Mouse (Mus musculus) brain, embryonic 14.5 days (tissue): ENCODE results near the gene Dennd6a.

Source experiments
- CTCF ChIP-seq: fragments of 200-500 bp; IDR thresholded peaks from 2 replicates; pipeline ENCODE4 v1.5.1; 2012; ENCODE audit warnings: inconsistent platforms, mild to moderate bottlenecking, moderate library complexity, borderline replicate concordance; ENCODE audit not compliant: insufficient read depth, insufficient read length; ENCODE audit errors: extremely low read depth
- POLR2A ChIP-seq: fragments of 200-500 bp; IDR thresholded peaks from 2 replicates; pipeline ENCODE4 v1.6.1; 2012; ENCODE audit warnings: mild to moderate bottlenecking, inconsistent platforms, borderline replicate concordance; ENCODE audit not compliant: poor library complexity, insufficient read depth, insufficient read length, severe bottlenecking; ENCODE audit errors: extremely low read depth

GRCm38 (mm10) chr14:26637025-26637850 lies 63.6 kb downstream of the Dennd6a start:
- TF ChIP-seq POLR2A (no peak), CTCF (no peak)
